Mouse (Mus musculus) thymus, postnatal 25 days (tissue): ENCODE measurements around the gene Cdcp2.

Experiments used
- DNase-seq: peaks from one replicate; pipeline ENCODE4 v3.0.0; 2022

Cdcp2 gene

DNA sequence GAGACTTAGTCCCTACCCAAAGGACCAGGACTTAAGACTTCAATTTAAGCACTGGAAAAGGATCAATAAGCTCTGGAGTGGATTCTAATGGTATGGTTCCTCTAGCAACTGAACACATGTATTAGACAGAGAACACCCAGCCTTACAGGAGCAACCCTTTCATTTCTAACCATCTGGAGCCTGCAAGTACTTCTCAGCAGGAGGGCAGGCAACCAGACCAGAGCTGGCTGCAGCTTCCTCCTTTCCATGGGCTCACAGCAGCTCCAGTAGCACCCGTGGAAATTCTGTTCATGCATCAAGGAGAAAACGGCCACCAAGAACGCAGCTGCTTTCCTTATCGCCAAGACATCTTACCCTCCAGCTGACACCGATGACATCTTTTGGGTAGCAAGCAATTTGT, 39.0 kb downstream of the Cdcp2 start:
- no peak for DNase-seq

DNA sequence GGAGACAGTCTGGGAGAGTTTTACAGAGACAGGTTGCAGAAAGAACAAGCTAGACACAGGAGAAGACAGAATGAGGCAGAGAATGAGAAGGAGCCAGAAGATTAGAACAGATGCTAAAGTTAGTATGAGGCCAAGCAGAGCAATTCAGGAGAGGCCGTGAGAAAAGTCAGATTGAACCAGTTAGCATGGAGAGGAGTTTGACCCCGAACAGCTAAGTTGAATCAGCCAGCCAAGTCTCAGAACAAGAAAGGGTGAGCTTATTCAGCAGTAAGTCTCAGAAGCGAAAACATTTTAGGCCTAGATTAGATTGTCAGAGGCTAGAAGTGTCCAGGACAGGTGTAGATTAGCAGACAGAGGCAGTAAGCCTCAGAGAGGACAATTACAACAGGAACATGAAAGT, 39.8 kb downstream of the Cdcp2 start:
- no peak for DNase-seq

DNA sequence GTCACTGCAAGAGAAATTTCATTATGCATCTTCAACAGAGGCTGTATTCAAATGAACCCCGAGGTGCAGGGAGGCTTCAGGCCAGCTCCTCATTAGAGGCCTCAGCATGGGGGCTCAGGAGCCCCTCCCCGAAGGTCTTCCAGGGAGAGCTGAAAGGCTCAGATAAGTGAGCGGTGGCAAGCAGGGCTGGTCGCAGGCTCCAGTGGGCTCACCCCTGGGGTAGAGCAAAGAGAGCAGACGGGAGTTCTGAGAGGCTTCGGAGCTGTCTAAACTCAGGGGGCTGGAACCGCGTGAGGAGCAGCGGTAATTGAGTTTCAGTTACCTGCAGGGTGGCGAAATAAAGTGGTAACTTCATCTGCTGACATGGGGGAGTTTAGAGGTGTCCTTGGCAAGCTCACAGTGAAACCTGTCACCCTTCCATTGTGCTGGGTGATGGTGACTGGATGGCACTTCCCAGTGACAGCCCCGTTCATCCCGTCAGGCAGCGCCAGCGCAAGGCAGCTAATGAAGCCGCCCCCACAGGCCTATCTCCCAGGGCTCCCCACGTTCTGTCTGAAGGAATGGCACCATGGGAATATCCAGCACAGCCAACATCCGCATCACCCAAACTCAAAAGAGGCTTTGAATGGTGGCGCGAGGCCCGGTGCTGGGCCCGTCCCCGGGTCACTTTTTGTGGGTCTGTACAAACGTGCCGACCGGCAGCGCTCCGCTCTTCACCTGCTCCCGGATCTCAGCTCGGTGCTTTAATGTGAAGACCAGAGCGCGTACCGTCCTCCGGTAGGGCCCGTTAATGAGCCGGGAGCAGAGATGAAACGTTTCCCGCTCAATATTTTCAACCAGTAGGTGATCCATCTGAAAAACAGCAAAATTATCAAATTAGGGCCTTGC, 42.5 kb downstream of the Cdcp2 start:
- DNase-seq: no peak

DNA sequence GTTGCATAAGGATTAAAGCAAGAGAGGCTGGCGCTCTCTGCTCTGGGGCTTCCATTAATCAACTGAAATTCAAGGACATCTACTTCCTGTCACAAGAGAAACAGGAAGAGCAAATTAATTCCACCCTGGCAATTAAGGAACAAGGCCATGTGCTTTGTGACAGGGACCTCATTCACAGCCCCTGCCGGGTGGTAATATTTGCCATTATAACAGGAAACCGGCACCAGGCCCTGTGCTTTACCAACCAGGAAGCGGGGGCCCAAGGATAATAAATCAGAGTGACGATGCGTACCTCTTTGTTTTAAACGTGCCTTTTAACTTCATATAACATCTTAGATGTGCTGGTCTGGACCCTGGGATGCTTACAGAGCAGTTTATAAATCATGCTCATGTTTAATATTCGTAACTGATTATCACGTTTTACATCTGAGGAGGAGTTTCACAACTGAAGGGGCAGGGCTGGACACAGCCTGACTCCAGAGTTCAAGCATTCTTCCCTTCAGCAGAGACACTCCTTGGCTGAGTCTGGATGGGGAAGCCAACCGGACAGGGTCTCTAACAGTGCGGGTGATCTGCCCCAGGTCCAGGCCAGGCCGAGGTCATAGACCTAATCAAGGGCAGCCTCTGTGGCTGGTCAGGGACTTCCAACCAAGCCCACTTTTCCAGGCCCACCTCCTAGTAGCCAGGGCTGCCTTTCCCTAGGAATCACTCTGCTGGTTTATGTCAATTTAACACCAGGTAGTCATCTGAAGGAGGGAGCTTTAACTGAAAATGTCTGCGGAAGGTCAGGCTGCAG, 43.3 kb downstream of the Cdcp2 start:
- no peak for DNase-seq

GRCm38 (mm10) chr4:107143511-107143910, 46.8 kb downstream of the Cdcp2 start:
- DNase-seq: no peak

DNA sequence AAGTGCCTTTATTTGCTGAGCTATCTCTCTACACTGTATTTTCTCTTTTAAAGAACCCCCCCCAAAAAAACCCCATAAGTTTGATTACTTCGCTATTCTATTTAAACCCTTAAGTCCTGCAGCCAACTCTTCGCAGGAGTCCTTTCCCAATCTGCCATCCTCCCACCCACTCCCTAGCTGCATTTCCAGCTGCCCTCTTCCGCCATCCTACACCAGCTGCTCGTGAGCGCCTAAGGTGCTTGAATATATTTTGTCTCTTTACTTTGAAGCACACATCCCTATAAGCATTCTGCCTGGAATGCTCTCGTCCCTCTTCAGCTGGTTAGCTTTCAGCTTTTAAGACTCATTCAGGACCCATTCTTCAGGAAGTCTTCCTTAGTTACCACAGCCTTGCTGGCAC, 54.3 kb downstream of the Cdcp2 start:
- DNase-seq: no peak

DNA sequence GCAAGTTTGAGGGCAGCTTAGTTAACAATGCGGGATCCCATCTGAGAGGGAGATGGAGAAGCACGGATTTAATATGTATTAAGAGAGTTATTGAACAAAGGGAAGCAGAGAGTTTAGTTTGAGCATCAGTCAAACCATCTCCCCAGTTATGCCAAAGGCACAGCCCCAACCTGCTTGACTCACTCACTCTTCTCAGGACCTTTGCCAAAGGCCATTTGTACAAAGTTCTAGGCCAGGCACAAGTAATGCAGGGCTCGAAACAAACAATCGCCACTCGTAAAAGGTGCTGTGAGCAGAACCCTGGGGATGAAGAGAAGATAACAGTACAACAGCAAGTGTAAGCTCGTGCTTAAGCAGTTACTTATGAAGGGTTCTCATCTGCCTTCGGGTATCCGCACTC, 55.9 kb downstream of the Cdcp2 start:
- no peak for DNase-seq

- no peak for DNase-seq
Measured at GRCm38 (mm10) chr4:107156983-107157401, 60.3 kb downstream of the Cdcp2 start.

DNA sequence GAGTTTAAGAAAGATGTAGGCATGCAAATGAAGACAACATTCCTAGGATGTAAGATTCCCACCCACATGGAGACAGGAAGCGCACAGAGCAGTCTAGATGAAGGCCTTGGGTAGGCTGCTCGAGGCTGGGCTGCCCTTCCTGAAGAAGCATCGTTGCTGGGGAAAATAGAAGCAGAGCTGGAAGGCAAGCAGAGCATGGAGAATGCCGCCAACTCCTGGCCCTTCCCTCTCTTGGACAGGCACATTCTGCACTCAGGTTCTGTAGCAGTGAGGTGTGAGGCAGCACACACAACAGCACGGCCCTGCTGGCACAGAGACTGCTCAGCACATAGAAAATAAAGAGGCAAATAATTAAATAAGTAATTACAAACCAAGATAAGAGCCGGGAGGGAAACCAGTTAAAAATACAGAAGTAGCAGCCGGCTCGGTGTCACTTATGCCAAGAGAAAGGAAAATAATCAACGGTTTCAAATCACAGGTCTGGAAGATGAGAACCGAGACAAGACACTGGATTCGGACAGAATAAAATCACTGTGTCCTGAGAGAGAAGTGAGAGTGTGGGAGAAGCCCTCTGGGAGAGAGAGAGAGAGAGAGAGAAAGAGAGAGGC, 62.6 kb downstream of the Cdcp2 start:
- no peak for DNase-seq

GRCm38 (mm10) chr4:107160181-107160580, 63.5 kb downstream of the Cdcp2 start:
- no peak for DNase-seq
